Mouse (Mus musculus) embryonic stem cell, embryonic (primary cell): ENCODE measurements around the gene Slc25a34.

Source experiments
- CTCF ChIA-PET, 4 experiments: fragments of 300-600 bp in 2 of 4; fragments of 350-600 bp in 2 of 4; sonication (Branson Sonifier 250); formaldehyde crosslinking; loops; one replicate each; lab custom pipeline; 2022; ENCODE audit warnings: inconsistent platforms in 2 of 4; lab: Charles Lee
- POLR2A ChIA-PET, 4 experiments: fragments of 300-600 bp in 2 of 4; fragments of 350-600 bp in 2 of 4; sonication (Branson Sonifier 250); formaldehyde crosslinking; loops; one replicate each; lab custom pipeline; 2022; ENCODE audit warnings: antibody characterized with exemption in 4 of 4, inconsistent platforms in 1 of 4; lab: Charles Lee

Slc25a34 gene

DNA sequence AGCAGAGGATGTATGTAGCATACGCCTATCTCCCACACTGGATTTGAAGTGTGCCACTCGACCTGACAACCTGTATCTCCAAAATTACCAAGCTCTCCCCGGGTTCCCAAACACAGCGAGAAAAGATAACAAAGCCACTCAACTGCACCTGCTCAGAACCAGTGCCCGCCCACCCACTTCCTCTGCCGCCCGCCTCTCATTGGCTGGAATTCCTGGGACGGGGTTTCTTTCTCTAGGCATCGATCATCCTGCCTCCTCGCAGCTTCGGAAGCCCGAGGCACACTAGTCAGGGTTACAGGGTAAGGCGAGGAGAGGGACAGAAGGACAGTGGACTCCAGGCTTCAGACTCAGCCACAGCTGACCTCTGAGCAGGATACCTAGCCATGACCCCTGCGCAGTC lies 5.0 kb upstream of the Slc25a34 start:
- ChIA-PET CTCF (interaction anchor here in 3 of 4 experiments (0.6 to 3.1 kb wide), 10 partner anchors 10 to 487 kb away, joined by 3 to 12 read pairs (median 4); partner anchors contain the start of gene Tmem82 (in 1 of the 3)), POLR2A (interaction anchor here (0.5 to 5.0 kb wide), 22 partner anchors 10 to 345 kb away, joined by 3 to 27 read pairs (median 5); partner anchors contain the start of genes Tmem82 (in 3 of the 4), Casp9 (in 1 of the 4) and Fblim1 (in 1 of the 4))

DNA sequence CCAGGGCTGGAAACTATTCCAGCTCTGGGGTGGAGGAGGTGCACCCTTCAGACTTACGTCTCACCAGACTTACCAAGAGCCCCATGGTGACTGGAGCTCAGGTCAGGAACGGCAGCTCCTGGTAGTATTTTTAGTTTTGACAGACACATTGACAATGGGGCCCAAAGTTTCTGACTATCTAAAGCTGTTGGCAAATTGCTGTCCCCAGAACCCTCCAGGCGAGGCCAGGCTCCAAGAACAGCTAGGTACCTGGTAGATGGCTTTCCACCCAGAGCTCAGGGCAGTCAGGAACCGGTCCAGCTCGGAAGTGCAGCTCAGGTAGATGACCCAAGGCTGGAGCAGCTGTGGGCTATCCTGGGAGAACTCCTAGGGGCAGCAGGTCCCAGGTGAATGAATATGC lies 3.9 kb upstream of the Slc25a34 start:
- ChIA-PET POLR2A (interaction anchor here in 3 of 4 experiments (0.7 to 5.0 kb wide), 13 partner anchors 9 to 103 kb away, joined by 3 to 27 read pairs (median 3); partner anchors contain the start of gene Tmem82 (in 3 of the 3)), CTCF (interaction anchor here in 3 of 4 experiments (0.5 to 3.1 kb wide), 6 partner anchors 8 to 146 kb away, joined by 3 to 12 read pairs (median 4); no protein-coding TSS in a partner anchor)

DNA sequence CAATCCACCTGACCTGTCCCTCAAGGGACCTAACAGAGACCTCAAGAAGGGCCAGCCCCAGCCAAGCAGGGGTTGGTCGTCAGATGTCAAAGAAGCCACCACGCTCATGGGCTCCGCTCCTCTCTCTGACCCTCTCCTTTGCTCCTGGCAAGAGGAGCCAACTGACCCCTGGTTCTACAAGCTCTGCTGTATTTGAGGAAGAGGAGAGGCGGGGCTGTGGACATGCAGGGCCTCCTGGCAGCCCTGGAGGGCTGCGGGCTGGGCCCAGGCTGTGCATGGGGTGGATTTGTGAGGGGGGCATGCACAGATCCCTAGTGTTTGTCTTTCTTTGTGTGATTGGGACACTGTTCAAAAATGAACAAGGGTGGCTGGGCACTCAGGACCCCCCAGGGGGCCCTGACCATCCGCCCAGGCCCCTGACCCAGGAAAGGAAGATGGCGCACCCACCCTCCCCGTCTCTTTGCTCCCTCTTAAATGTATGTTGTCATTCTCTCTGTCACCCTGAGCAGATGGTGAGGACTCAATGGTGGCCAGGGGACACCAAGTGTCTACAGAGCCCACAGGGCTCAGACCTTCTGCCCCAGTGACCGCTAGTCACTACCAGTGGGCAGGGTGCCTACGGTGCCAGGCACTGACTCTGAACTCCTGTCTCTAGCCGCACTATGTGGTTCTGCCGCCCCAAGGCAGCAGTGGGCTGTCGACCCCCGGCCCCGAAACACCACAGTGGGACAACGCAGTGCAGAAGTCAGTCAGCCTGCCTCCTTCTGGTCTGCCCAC lies 2.3 kb upstream of the Slc25a34 start:
- CTCF ChIA-PET = interaction anchor here in 1 of 4 experiments (0.8 to 3.1 kb wide), 2 partner anchors 9 to 196 kb away, joined by 3 to 12 read pairs; no protein-coding TSS in a partner anchor
- POLR2A ChIA-PET = interaction anchor here in 1 of 4 experiments (1.3 to 5.0 kb wide), 3 partner anchors 9 to 46 kb away, joined by 4 to 27 read pairs (median 5); partner anchors contain the start of gene Tmem82

DNA sequence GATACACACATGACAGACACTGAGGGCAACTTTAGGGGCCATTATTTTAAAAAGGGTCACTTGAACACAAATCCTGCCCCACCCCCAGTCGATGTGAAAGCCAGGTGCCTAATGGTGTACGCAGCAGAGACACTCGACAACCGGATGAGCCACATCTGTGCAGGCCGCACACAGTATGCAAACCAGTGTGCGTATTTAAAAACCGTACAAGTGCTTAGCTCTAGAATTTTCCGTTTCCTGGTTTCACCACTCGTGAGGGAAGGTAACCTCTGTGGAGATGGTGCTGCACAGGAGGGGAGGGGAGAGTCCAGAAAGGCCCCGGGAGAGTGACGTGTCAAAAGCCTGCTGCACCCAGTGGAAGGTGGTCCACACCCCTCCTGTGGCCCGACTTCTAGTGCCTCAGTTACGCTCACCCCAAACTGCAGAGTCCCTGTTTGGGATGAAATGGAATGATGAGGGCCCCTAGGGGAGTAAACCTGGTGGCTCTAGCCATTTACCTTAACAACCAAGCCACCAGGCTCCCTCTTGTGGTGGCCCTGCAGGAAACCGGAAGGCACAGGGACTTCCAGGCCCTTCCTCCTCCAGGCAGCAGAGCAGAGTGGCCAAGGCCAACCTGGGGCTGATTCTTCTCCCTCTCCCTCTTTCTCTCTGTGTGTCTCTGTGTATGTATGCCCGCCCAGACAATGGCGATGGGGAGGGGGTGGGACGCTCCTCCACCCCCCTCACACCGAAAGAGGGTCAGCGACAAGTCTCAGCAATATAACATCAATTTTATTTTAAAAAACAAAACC lies 1.6 kb upstream of the Slc25a34 start:
- POLR2A ChIA-PET = interaction anchor here in 3 of 4 experiments (0.6 to 2.0 kb wide), 5 partner anchors 12 to 47 kb away, joined by 3 to 8 read pairs (median 5); partner anchors contain the start of genes Fblim1 (in 1 of the 3) and Plekhm2 (in 1 of the 3)

DNA sequence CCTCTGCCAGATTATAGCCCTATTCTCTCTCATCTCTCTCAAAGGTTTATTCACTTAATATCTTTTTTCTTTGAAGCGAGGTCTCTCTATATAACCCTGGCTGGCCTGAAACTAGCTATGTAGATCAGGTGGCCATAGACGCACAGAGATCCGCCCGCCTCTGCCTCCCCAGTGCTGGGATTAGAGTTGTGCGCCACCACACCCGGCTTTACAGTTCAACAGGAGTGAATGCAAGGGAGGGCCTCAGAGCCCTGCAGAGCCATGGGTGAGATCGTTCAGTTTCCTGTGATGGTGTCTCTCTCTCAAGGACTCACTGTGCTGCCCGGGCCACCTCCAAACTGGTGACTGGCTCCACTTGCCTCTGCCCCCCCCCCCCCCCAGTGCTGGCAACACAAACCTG lies 513 bp upstream of the Slc25a34 start:
- ChIA-PET CTCF (interaction anchor here (0.7 to 1.6 kb wide), 11 partner anchors 11 to 410 kb away, joined by 3 to 9 read pairs (median 3); partner anchors contain the start of genes Fblim1 (in 1 of the 4) and Rsg1 (in 1 of the 4)), POLR2A (interaction anchor here in 3 of 4 experiments (0.6 to 2.2 kb wide), 12 partner anchors 17 to 252 kb away, joined by 3 to 8 read pairs (median 4); partner anchors contain the start of genes Fblim1 (in 1 of the 3) and Plekhm2 (in 1 of the 3))

More for the DNA sequence above, 1.6 kb upstream of the Slc25a34 start:
- CTCF ChIA-PET = interaction anchor here in 2 of 4 experiments (0.9 to 1.6 kb wide), 6 partner anchors 19 to 213 kb away, joined by 3 to 4 read pairs (median 3); partner anchors contain the start of gene Fblim1 (in 1 of the 2)

DNA sequence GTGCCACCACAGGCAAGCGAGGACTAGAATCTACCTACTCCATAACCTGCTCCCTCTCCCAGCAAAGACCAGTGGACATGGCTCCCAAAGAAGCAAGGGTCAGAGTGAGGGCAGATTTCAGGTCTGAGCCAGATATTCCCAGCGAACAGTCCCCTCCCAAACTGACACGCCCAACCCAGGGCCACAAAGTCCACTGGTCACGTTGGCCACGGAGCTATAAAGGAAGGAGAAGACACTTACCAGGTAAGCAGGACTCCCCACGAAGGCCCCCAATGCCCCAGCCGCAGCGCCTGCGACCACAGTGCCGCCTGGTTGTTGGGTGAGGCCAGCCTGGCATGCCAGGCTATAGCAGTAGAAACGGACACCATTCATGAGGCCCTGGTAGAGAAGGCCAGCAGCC lies 584 bp downstream of the Slc25a34 start:
- CTCF ChIA-PET = interaction anchor here in 1 of 4 experiments (0.6 to 1.3 kb wide), 5 partner anchors 28 to 259 kb away, joined by 3 to 6 read pairs (median 4); no protein-coding TSS in a partner anchor
- POLR2A ChIA-PET = interaction anchor here in 3 of 4 experiments (0.7 to 2.2 kb wide), 6 partner anchors 19 to 108 kb away, joined by 3 to 8 read pairs (median 5); no protein-coding TSS in a partner anchor

DNA sequence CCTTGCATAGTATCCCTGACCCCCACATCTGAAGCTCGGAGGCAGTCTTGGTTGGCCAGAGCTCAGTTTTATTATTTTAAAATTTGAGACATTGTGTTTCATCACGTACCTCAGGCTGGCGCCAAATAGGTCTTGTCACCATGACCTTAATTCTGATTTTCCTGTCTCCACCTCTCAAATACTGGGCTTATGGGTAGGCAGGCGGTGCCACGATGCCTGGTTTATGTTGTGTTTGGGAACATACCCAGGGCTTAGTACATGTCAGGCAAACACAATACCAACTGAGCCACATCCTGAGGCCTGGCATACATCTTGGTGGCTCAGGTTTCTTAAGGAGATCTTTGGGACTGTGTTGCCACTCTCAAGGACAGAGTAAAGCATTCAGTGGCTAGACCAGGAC lies 1.0 kb downstream of the Slc25a34 start:
- CTCF ChIA-PET = interaction anchor here in 1 of 4 experiments (0.6 kb wide), 1 partner anchor 132 kb away, joined by 3 read pairs; no protein-coding TSS in a partner anchor

DNA sequence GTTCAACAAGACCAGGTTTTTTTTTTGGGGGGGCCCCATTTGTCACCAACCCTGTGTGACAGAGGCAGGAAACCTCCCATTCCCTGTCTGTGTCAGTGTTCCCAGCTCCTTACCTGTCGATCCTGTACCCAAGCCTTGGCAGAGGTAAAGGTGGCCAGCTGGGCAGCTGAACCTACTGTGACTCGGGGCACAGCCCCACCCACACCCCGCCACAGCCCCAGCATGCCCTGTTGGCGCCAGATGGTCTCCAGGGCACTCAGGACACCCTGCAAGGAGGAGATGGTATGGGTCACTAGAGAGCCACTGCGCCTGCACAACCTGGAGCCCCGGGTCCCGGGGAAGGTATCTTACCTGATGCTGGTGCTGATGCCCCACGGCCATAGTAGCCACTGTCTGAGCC lies 1.5 kb downstream of the Slc25a34 start:
- POLR2A ChIA-PET = interaction anchor here in 3 of 4 experiments (0.6 to 3.1 kb wide), 10 partner anchors 16 to 144 kb away, joined by 3 to 9 read pairs (median 3); partner anchors contain the start of genes Fblim1 (in 1 of the 3) and Plekhm2 (in 1 of the 3)
- CTCF ChIA-PET = interaction anchor here in 2 of 4 experiments (0.6 kb wide), 2 partner anchors 133 to 236 kb away, joined by 3 to 4 read pairs; no protein-coding TSS in a partner anchor

More for the DNA sequence above, 1.0 kb downstream of the Slc25a34 start:
- POLR2A ChIA-PET = interaction anchor here in 2 of 4 experiments (0.6 to 2.2 kb wide), 5 partner anchors 20 to 62 kb away, joined by 3 to 5 read pairs (median 3); no protein-coding TSS in a partner anchor

DNA sequence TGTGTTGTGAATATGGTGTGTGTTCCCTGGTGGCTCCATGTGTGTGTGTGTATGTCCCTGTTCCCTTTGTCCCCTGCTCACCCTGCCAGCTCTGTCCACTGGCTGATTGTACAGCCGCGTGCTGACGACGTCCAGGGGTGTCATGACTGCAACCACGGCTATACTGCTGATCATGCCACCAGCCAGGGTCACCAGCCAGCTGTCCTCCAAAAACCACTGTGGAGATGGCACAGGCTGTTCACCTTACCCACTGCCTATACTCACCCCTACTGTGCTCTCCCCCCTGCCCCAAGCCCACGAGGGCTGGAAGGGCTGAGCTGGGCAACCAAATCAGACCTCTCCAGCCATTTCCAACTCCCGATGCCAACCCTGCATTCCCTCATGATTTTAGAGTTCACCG lies 2.3 kb downstream of the Slc25a34 start:
- ChIA-PET POLR2A (interaction anchor here in 3 of 4 experiments (0.8 to 5.5 kb wide), 6 partner anchors 15 to 144 kb away, joined by 3 to 84 read pairs (median 4); partner anchors contain the start of genes Fblim1 (in 2 of the 3) and Plekhm2 (in 1 of the 3)), CTCF (interaction anchor here in 1 of 4 experiments (0.6 kb wide), 1 partner anchor 235 kb away, joined by 4 read pairs; no protein-coding TSS in a partner anchor)

DNA sequence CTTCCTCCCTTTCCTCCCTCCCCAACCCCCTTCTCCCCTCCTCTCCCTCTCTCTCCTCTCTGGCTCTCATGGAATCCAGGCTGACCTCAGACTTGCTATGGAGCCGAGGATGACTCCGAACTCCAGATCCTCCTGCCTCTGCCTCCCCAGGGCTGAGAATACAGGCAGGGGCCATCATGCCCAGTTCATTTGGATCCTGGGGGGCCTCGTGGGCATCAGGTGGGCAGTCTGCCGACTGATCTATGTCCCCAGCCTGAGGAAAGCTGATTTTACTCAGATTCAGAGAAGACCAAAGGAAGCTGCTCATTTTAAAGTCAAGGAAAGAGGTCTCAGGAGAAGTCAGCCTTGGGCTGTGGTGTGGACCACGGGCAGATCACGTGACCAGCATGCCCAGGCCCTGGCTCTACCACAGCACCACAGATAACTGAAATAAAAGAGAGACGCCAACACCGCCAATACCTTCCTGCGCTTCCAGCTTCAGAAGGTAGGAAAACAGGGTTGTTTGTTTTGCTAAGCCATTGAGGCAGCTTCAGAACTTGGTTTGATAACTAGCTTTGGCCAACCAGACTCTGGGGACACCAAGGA lies 4.2 kb downstream of the Slc25a34 start:
- ChIA-PET POLR2A (interaction anchor here in 3 of 4 experiments (0.5 to 5.5 kb wide), 10 partner anchors 9 to 203 kb away, joined by 3 to 84 read pairs (median 5); partner anchors contain the start of genes Fblim1 (in 2 of the 3), Casp9 (in 1 of the 3) and Dnajc16 (in 1 of the 3)), CTCF (interaction anchor here (0.6 to 3.6 kb wide), 14 partner anchors 8 to 482 kb away, joined by 3 to 28 read pairs (median 4); partner anchors contain the start of genes Fblim1 (in 1 of the 4) and Plekhm2 (in 1 of the 4))

DNA sequence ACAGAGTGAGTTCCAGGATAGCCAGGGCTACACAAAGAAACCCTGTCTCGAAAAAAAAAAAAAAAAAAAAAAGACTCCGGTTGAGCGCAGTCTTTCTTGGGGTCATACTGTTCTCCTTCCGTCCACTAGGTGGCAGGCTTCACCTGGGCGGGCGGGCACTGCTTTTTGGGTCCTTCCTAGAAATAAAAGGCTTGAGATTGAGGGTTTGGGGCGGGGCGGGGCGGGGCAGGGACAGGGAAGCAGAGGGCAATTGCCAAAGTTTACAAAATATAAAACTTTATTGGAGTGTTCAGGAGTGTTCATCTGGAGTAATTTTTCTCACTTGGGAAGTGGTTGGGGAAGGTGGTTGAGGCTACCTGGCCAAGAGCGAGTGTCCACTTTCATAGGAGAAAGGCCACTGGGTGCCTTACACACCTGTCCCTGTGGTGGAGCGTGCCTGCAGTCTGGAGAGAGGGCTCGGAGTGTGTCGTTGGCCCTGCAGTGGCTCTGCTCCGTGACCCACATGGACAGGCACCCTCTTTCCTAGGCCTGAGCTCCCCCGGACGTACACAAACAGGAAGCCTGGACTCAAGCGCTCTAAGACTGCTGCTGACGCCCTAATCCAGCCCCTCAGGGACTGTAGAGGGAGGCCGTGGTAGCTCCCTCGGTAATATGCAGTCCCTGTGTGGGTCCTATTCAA lies 4.9 kb downstream of the Slc25a34 start, which contains the start of gene Tmem82:
Gene Tmem82 (minus strand): TSS at position 69 of the 679 bp plus-strand sequence.
- POLR2A ChIA-PET = interaction anchor here in 3 of 4 experiments (0.5 to 5.5 kb wide), 59 partner anchors 9 to 471 kb away, joined by 3 to 84 read pairs (median 6); partner anchors contain the start of genes Casp9 (in 2 of the 3), Fblim1 (in 2 of the 3), Dnajc16 (in 1 of the 3) and Fbxo42 (in 1 of the 3)

DNA sequence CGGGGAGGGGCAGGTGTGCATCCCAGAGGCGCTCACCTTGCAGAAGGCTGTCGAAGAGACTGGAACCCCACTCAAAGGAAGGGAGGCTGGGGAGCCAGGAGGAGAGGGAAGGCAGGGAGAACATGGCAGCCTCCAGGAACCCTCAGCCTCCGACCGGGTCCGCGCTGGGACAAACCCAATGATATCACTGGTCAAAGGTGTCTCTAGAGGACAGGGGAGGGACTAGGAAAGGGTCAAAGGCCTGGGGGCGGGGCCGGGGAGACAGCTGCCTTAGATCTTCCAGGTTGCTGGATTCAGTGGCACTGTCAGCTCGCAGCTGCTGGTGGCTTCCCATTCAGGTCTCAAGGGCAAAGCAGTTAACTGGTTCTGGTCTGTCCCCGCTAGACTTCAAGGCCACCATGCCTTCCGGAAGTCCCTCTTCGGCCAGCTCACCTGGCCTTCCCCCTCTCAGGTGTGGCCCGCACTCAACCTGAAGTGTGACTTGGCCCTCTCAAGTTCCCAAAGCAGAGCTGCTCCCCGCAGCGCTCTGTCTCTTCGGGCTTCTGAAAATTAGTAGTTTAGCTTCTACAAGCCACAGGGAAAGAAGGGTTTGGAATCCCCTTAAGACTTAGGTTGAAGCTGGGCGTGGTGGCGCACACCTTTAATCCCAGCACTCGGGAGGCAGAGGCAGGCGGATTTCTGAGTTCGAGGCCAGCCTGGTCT lies 5.6 kb downstream of the Slc25a34 start:
- POLR2A ChIA-PET = interaction anchor here in 3 of 4 experiments (0.7 to 5.5 kb wide), 72 partner anchors 10 to 552 kb away, joined by 3 to 84 read pairs (median 5); partner anchors contain the start of genes Fblim1 (in 3 of the 3), Casp9 (in 2 of the 3), Ddi2 (in 2 of the 3) and Fbxo42 (in 1 of the 3)
- CTCF ChIA-PET = interaction anchor here (0.5 to 3.6 kb wide), 57 partner anchors 10 to 698 kb away, joined by 3 to 28 read pairs (median 4); partner anchors contain the start of genes Fblim1 (in 3 of the 4), Dnajc16 (in 1 of the 4) and Plekhm2 (in 1 of the 4)

More for the DNA sequence above, 4.9 kb downstream of the Slc25a34 start, which contains the start of gene Tmem82:
- CTCF ChIA-PET = interaction anchor here (0.5 to 3.6 kb wide), 49 partner anchors 9 to 630 kb away, joined by 3 to 28 read pairs (median 4); partner anchors contain the start of genes Fblim1 (in 3 of the 4), Dnajc16 (in 1 of the 4) and Plekhm2 (in 1 of the 4)

DNA sequence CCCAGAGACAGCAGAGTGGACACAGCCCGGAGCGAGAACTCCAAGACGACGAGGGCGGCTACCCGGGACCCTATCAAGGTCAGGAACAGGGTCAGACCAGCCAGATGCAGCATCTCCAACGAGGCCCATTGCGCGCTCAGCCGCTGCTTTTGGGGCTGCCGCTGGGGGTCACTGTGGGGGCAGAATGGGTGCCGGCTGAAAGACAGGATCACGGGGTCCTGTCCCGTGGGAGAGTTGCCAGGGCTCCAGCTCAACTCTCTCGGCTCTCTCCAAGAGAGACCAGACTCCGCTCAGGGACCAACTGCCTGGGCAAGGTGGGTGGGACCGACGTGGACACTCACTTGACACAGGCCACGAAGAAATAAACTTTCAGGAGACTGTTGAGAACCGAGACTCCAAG lies 6.3 kb downstream of the Slc25a34 start:
- POLR2A ChIA-PET = interaction anchor here in 3 of 4 experiments (0.6 to 5.5 kb wide), 60 partner anchors 9 to 553 kb away, joined by 3 to 84 read pairs (median 6); partner anchors contain the start of genes Fblim1 (in 3 of the 3), Casp9 (in 2 of the 3), Ddi2 (in 2 of the 3) and Rsc1a1 (in 1 of the 3)
- CTCF ChIA-PET = interaction anchor here (0.5 to 3.6 kb wide), 33 partner anchors 10 to 631 kb away, joined by 3 to 28 read pairs (median 4); partner anchors contain the start of genes Fblim1 (in 2 of the 4), Casp9 (in 1 of the 4) and Dnajc16 (in 1 of the 4)

DNA sequence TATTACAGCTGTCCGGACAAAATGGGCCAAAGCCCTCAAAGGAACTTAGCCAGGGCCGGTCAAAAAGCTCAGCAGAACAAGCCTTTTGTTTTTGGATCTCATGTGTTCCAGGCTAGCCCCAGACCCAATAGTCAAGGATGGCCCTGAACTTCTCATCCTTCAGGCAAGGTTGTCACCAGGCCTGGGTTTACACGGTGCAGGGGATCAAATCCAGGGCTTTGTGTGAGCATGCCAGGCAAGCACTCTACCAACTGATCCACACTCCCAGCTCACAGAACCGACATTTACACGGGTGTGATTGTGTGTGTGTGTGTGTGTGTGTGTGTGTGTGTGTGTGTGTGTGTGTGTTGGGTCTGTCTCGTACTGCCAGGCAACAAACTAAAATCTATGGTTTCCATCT lies 6.8 kb downstream of the Slc25a34 start:
- CTCF ChIA-PET = interaction anchor here (0.5 to 3.6 kb wide), 18 partner anchors 11 to 632 kb away, joined by 3 to 28 read pairs (median 4); partner anchors contain the start of genes Casp9 (in 1 of the 4), Dnajc16 (in 1 of the 4) and Fblim1 (in 1 of the 4)
- POLR2A ChIA-PET = interaction anchor here in 3 of 4 experiments (0.5 to 5.5 kb wide), 52 partner anchors 9 to 563 kb away, joined by 3 to 84 read pairs (median 6); partner anchors contain the start of genes Fblim1 (in 3 of the 3), Casp9 (in 2 of the 3), Ddi2 (in 2 of the 3) and Rsc1a1 (in 1 of the 3)
